Comparison of ENCODE assay signal across 21 mouse cellular contexts in the genomic region with DNA sequence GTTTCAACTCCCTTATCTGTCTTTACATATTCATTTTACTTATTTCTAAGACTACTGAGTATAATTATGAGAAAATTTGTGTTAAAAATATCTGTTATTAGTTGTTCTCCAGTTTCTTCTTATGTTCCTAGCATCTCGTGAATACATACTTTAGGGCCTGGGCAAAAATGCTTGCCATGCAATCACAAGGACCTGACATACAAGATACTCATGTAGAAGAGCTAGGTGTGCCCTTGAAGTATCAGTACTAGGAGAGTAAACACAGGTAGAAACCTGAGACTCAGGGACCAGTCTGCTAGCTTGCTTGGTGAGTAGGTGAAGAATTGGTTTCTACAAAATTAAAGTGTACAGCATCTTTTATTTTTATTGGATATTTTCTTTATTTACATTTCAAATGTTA.
DNase-seq lines count a peak whose midpoint lies in the region; ATAC-seq and TF ChIP-seq lines count a peak whose summit lies in the region.
"Had no signal": no experiment of that assay in that cellular context is flagged by ENCODE, and none has a peak within 500 bp of the region (broad histone marks: within the 10 kb centered on the region; RNA-seq: fewer than 3 reads in every experiment).

No protein-coding gene starts in this region.

- no peak for DNase-seq in lung, postnatal 4 days
- DNase-seq in lung, postnatal 0 days (ENCODE audit: low spot score): peak; percentile 66
- DNase-seq in lung, postnatal 10 days: no peak
- peak; percentile 7 for DNase-seq in lung, postnatal 36 days
- DNase-seq in lung, adult 2 months: no peak
- DNase-seq: adrenal gland, adult 2 months; adrenal gland, adult 8-10 months; adrenal gland, postnatal 10 days; adrenal gland, postnatal 14 days; adrenal gland, postnatal 25 days; adrenal gland, postnatal 36 days; B cell, adult 2 months; cerebellum, adult 11 months; cerebellum, adult 11-12 months; cerebellum, adult 18-20 months had no signal

- no peak overlapping the region for H3K27ac ChIP-seq in lung, embryonic 16.5 days (ENCODE audit: low read length)
- H3K27ac ChIP-seq in lung, postnatal 0 days (ENCODE audit: low read length): no peak overlapping the region

- no peak overlapping the region for H3K4me2 ChIP-seq in lung, embryonic 16.5 days (ENCODE audit: low read depth, low read length)
- no peak overlapping the region for H3K4me2 ChIP-seq in lung, postnatal 0 days (replicated peaks; ENCODE audit: low read depth, low read length)

- no peak overlapping the region for H3K4me3 ChIP-seq in lung, embryonic 16.5 days (ENCODE audit: low read length)
- no peak overlapping the region for H3K4me3 ChIP-seq in lung, postnatal 0 days (ENCODE audit: low read depth, low read length)
- H3K4me3 ChIP-seq in lung, adult 2 months (replicated peaks; ENCODE audit: extremely low read depth, low read depth, low read length): no peak overlapping the region

- no peaks in the 10 kb centered on the region for H3K4me1 ChIP-seq in lung, embryonic 16.5 days (replicated peaks; ENCODE audit: control insufficient read depth, insufficient read depth, low read length)
- H3K4me1 ChIP-seq in lung, postnatal 0 days (ENCODE audit: insufficient read depth, low read depth, low read length): no peaks in the 10 kb centered on the region
- H3K4me1 ChIP-seq in lung, adult 2 months (ENCODE audit: control insufficient read depth, insufficient read depth, low read length): no peaks in the 10 kb centered on the region

- no peaks in the 10 kb centered on the region for H3K27me3 ChIP-seq in lung, embryonic 16.5 days (ENCODE audit: control insufficient read depth, insufficient read depth, low read depth, low read length)
- no peaks in the 10 kb centered on the region for H3K27me3 ChIP-seq in lung, postnatal 0 days (replicated peaks; ENCODE audit: insufficient read depth, low read length)
- H3K27me3 ChIP-seq: CH12.LX, Patski had no signal

- no peak overlapping the region for H3K9ac ChIP-seq in lung, embryonic 16.5 days (ENCODE audit: low read length)
- H3K9ac ChIP-seq in lung, postnatal 0 days (replicated peaks; ENCODE audit: low read depth): no peak overlapping the region

- 58% methylated on average over 1 of the region's 1 CpGs for WGBS in lung, embryonic 16.5 days
- WGBS in lung, postnatal 0 days: 61% methylated on average over 1 of the region's 1 CpGs
- 82% methylated on average over 1 of the region's 1 CpGs for WGBS in lung, adult 2 months

- TF ChIP-seq EP300 in lung, postnatal 0 days (IDR thresholded peaks at IDR 0.05): peak; percentile 61

- H3K9me3 ChIP-seq in lung, embryonic 16.5 days (ENCODE audit: control insufficient read depth, low read length): no peaks in the 10 kb centered on the region
- H3K9me3 ChIP-seq in lung, postnatal 0 days (ENCODE audit: low read length): no peaks in the 10 kb centered on the region
- H3K9me3 ChIP-seq: G1E had no signal

- no peaks in the 10 kb centered on the region for H3K36me3 ChIP-seq in lung, embryonic 16.5 days (ENCODE audit: control insufficient read depth, insufficient read depth, low read length)
- H3K36me3 ChIP-seq in lung, postnatal 0 days (ENCODE audit: insufficient read depth, low read length): no peaks in the 10 kb centered on the region
- H3K36me3 ChIP-seq: G1E had no signal

- peak; percentile 57; the same call in 1 of the 2 replicates for ATAC-seq in lung, embryonic 16.5 days (ENCODE audit: low read depth)
- ATAC-seq in lung, postnatal 0 days: peak; percentile 75
- ATAC-seq: activated CD4-positive, CD25-positive, alpha-beta regulatory T cell, adult 4 months; CD4-positive, CD25-positive, alpha-beta regulatory T cell, adult 4 months; Patski had no signal

- no peak for TF ChIP-seq CTCF in lung, postnatal 0 days (IDR thresholded peaks at IDR 0.05)
- TF ChIP-seq CTCF in lung, adult 2 months (IDR thresholded peaks at IDR 0.05; ENCODE audit: insufficient read depth, low read length): no peak

- TF ChIP-seq POLR2A in lung, adult 2 months (IDR thresholded peaks at IDR 0.05; ENCODE audit: borderline replicate concordance, extremely low read depth, low read depth, low read length): no peak

Comparison
In these comparisons a context has a peak if more than half of its experiments do, and no peak if none do; other contexts are left out.
1. DNase-seq: peak in lung, postnatal 0 days (single experiment) and lung, postnatal 36 days (single experiment); none in lung, postnatal 4 days (0 of 2), lung, postnatal 10 days (single experiment) and lung, adult 2 months (single experiment).